Mouse (Mus musculus) forebrain, postnatal 0 days (tissue): ENCODE measurements around the gene Hydin. TPM values are rescaled to one million over a fixed set of nuclear protein-coding genes. Genes with fewer than 3 reads are reported as not detected.
A peak's percentile ranks its signal among the peaks of the same experiment; 100 is the strongest.

Source experiments
- ATAC-seq: fragments of 200-750 bp; cut with Nextera tagmentation; 2 replicates; pipeline ENCODE4 v1.8.0; 2017; ENCODE audit warnings: mild to moderate bottlenecking, moderate library complexity
- DNase-seq: peaks from one replicate; pipeline ENCODE4 v3.0.0-alpha.2; 2015
- H3K27ac ChIP-seq: fragments of 300-500 bp; sonication (generic); 2 replicates; pipeline ENCODE4 v1.5.1; 2014; ENCODE audit warnings: low read depth, mild to moderate bottlenecking, antibody characterized with exemption, low read length, moderate library complexity, mixed read lengths
- H3K27me3 ChIP-seq: fragments of 300-500 bp; sonication (generic); 2 replicates; pipeline ENCODE4 v1.6.1; 2014; ENCODE audit warnings: mild to moderate bottlenecking, low read length, mixed read lengths; ENCODE audit not compliant: insufficient read depth
- H3K36me3 ChIP-seq: fragments of 300-500 bp; sonication (generic); 2 replicates; pipeline ENCODE4 v1.6.1; 2014; ENCODE audit warnings: mild to moderate bottlenecking, moderate library complexity; ENCODE audit not compliant: insufficient read depth
- H3K4me1 ChIP-seq: fragments of 300-500 bp; sonication (generic); 2 replicates; pipeline ENCODE4 v1.6.1; 2014; ENCODE audit warnings: antibody characterized with exemption; ENCODE audit not compliant: insufficient read depth
- H3K4me2 ChIP-seq: fragments of 300-500 bp; sonication (generic); 2 replicates; pipeline ENCODE4 v1.6.1; 2014; ENCODE audit warnings: low read depth, mild to moderate bottlenecking, moderate library complexity
- H3K4me3 ChIP-seq: fragments of 300-500 bp; sonication (generic); 2 replicates; pipeline ENCODE4 v1.5.1; 2014; ENCODE audit warnings: low read depth, low read length, mixed read lengths
- H3K9ac ChIP-seq: fragments of 300-500 bp; sonication (generic); 2 replicates; pipeline ENCODE4 v1.6.1; 2014; ENCODE audit warnings: mild to moderate bottlenecking
- H3K9me3 ChIP-seq: fragments of 300-500 bp; sonication (generic); 2 replicates; pipeline ENCODE4 v1.6.1; 2016; ENCODE audit warnings: low read length
- CTCF ChIP-seq: sonication (generic); IDR thresholded peaks from 2 replicates; pipeline ENCODE4 v1.5.1; 2016; ENCODE audit warnings: antibody characterized with exemption, control low read depth, low read depth
- WGBS: fragments of 180-500 bp; shearing (Covaris S2); extraction: QIAGEN DNeasy Blood & Tissue Kit; methylation state at CpG from one replicate; pipeline ENCODE4 v1.1.7; 2014; 5-methylcytosine and 5-hydroxymethylcytosine counted together
- polyA plus RNA-seq: library from polyadenylated mRNA; unstranded; fragments of >200 nt; fragmentation: Nextera tagmentation; extraction: Ambion mirVana; gene quantifications from 2 replicates; pipeline ENCODE4 v1.2.1, GENCODE M21; 2015
- total RNA-seq: library from RNA; depleted of rRNA; stranded (reverse); fragments of >200 nt; gene quantifications from 2 replicates; pipeline ENCODE4 v1.2.3, GENCODE M21; 2014

Hydin gene
- total and polyA plus RNA-seq, 2 experiments from 2014 or later: 0.63 to 1.0 TPM

DNA sequence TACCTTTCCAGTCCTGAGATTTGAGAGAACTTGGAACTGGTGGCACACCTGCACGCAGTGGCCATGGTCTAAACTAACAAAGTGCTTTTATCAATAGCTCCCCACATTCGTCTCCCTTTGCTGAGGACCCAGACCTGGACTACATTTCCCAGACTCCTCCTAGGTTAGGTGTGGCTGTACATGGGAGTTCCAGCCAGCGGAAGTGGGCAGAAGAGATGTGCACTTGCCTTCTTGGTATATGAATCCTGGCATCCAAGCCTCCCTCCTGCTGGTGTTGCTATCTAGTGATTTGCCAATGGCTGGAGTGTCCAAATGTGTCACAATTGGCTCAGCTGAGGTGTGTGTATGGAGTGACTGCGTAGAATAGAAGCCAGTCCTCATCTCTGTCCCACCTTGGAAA lies 173.8 kb downstream of the Hydin start:
- TF ChIP-seq CTCF: no peak
- Histone ChIP-seq H3K27me3 (no peaks in the 10 kb centered on the region), H3K4me2 (no peak overlapping the region), H3K27ac (no peak overlapping the region), H3K4me3 (no peak overlapping the region), H3K9me3 (no peaks in the 10 kb centered on the region), H3K36me3 (no peaks in the 10 kb centered on the region), H3K9ac (no peak overlapping the region), H3K4me1 (no peaks in the 10 kb centered on the region)
- WGBS: 73% methylated on average over 4 of the region's 4 CpGs
- no peak for DNase-seq
- ATAC-seq: no peak

GRCm38 (mm10) chr8:110444276-110444675 lies 177.5 kb downstream of the Hydin start:
- ATAC-seq (no peak), DNase-seq (no peak)
- TF ChIP-seq CTCF: no peak
- Histone ChIP-seq H3K4me1 (no peaks in the 10 kb centered on the region), H3K9me3 (no peaks in the 10 kb centered on the region), H3K4me3 (no peak overlapping the region), H3K27ac (no peak overlapping the region), H3K9ac (no peak overlapping the region), H3K4me2 (no peak overlapping the region), H3K27me3 (no peaks in the 10 kb centered on the region), H3K36me3 (no peaks in the 10 kb centered on the region)
- 86% methylated on average over 2 of the region's 2 CpGs for WGBS

- no peak overlapping the region for H3K9ac ChIP-seq
- H3K36me3 ChIP-seq: no peaks in the 10 kb centered on the region
- H3K27me3 ChIP-seq: no peaks in the 10 kb centered on the region
- TF ChIP-seq CTCF: no peak
- DNase-seq (peak; percentile 49), ATAC-seq (peak; percentile 69)
- no peak overlapping the region for H3K27ac ChIP-seq
- no peaks in the 10 kb centered on the region for H3K9me3 ChIP-seq
- no peak overlapping the region for H3K4me2 ChIP-seq
- WGBS: 76% methylated on average over 6 of the region's 6 CpGs
- H3K4me3 ChIP-seq: no peak overlapping the region
- H3K4me1 ChIP-seq: no peaks in the 10 kb centered on the region
Observed at GRCm38 (mm10) chr8:110450463-110450862, 183.7 kb downstream of the Hydin start.

GRCm38 (mm10) chr8:110454466-110454865 lies 187.7 kb downstream of the Hydin start:
- H3K4me2 ChIP-seq: no peak overlapping the region
- H3K27ac ChIP-seq: no peak overlapping the region
- H3K36me3 ChIP-seq: no peaks in the 10 kb centered on the region
- 86% methylated on average over 4 of the region's 4 CpGs for WGBS
- H3K27me3 ChIP-seq: no peaks in the 10 kb centered on the region
- no peak for TF ChIP-seq CTCF
- H3K9ac ChIP-seq: no peak overlapping the region
- no peak for ATAC-seq
- H3K4me1 ChIP-seq: no peaks in the 10 kb centered on the region
- no peaks in the 10 kb centered on the region for H3K9me3 ChIP-seq
- no peak for DNase-seq
- H3K4me3 ChIP-seq: no peak overlapping the region

DNA sequence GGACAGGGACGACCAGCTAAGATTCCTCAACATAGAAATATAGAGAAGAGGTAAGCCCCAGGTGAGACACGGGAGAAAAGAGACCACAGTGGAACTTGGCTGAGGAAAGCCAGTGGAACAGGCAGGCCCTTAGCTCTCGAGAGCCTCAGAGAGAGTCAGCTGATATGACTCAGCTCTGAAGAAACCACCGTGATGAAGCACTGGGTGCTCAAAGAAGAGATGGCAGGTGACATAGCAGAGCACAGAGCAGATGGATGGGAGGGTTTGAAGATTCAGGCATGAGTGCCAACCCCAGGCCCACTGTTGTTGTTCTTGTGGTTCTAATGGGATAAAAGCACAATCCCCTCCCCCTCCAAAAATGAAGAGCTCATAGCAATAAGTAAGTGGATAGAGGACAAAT lies 190.6 kb downstream of the Hydin start:
- no peak overlapping the region for H3K4me3 ChIP-seq
- ATAC-seq: no peak
- H3K4me1 ChIP-seq: no peaks in the 10 kb centered on the region
- H3K9me3 ChIP-seq: 0 out of 2 replicates have a peak, but pooled peaks cover 3% of the 10 kb centered on the region
- H3K9ac ChIP-seq: no peak overlapping the region
- no peaks in the 10 kb centered on the region for H3K36me3 ChIP-seq
- H3K27me3 ChIP-seq: no peaks in the 10 kb centered on the region
- no peak overlapping the region for H3K4me2 ChIP-seq
- DNase-seq: no peak
- no peak for TF ChIP-seq CTCF
- H3K27ac ChIP-seq: no peak overlapping the region
- WGBS: 85% methylated on average over 4 of the region's 4 CpGs

- ATAC-seq: no peak
- H3K9ac ChIP-seq: no peak overlapping the region
- H3K4me3 ChIP-seq: no peak overlapping the region
- H3K4me2 ChIP-seq: no peak overlapping the region
- H3K4me1 ChIP-seq: no peaks in the 10 kb centered on the region
- WGBS: 92% methylated on average over 10 of the region's 10 CpGs
- H3K27me3 ChIP-seq: no peaks in the 10 kb centered on the region
- H3K36me3 ChIP-seq: no peaks in the 10 kb centered on the region
- H3K27ac ChIP-seq: no peak overlapping the region
- DNase-seq: no peak
- no peak for TF ChIP-seq CTCF
- 0 out of 2 replicates have a peak, but pooled peaks cover 3% of the 10 kb centered on the region for H3K9me3 ChIP-seq
Observed at GRCm38 (mm10) chr8:110462627-110463208, 195.9 kb downstream of the Hydin start.

DNA sequence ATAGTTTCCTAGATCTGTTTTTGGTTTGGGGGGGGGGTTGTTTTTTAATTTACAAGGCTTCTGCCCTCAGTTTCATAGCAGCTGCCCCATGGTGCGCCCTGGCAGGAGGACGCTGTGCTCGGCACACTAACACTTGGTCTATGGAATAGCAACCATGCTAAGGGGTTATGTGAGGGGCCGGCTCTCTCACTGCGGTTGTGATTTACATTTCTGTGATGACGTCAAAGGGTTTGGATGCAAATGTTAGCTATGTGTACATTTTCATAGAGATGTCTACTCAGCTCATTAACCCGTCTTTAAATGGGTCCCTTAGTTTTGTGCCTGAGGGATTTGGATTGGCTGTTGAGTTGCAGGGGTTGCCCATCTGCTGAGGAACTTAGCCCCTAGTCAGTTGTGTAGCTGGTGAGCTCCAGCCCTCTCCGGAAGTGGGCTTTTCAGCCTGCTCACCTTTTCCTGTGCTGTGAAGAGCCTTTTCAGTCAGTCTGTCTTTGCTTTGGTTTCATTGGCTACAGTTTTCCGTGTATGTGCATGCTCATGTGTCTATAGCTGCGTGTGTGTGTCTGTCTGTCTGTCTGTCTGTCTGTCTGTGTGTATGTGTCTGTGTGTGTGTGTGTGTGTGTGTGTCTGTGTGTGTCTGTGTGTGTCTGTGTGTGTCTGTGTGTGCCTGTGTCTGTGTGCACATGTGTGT lies 197.1 kb downstream of the Hydin start:
- WGBS: 89% methylated on average over 10 of the region's 10 CpGs
- no peak overlapping the region for H3K4me3 ChIP-seq
- DNase-seq (no peak), ATAC-seq (no peak)
- no peak overlapping the region for H3K27ac ChIP-seq
- no peaks in the 10 kb centered on the region for H3K36me3 ChIP-seq
- H3K4me1 ChIP-seq: no peaks in the 10 kb centered on the region
- no peak for TF ChIP-seq CTCF
- H3K27me3 ChIP-seq: no peaks in the 10 kb centered on the region
- H3K4me2 ChIP-seq: no peak overlapping the region
- no peak overlapping the region for H3K9ac ChIP-seq
- 0 out of 2 replicates have a peak, but pooled peaks cover 3% of the 10 kb centered on the region for H3K9me3 ChIP-seq
